Mouse (Mus musculus): Measurements from ENCODE around the gene Hist1h2ae.

DNA sequence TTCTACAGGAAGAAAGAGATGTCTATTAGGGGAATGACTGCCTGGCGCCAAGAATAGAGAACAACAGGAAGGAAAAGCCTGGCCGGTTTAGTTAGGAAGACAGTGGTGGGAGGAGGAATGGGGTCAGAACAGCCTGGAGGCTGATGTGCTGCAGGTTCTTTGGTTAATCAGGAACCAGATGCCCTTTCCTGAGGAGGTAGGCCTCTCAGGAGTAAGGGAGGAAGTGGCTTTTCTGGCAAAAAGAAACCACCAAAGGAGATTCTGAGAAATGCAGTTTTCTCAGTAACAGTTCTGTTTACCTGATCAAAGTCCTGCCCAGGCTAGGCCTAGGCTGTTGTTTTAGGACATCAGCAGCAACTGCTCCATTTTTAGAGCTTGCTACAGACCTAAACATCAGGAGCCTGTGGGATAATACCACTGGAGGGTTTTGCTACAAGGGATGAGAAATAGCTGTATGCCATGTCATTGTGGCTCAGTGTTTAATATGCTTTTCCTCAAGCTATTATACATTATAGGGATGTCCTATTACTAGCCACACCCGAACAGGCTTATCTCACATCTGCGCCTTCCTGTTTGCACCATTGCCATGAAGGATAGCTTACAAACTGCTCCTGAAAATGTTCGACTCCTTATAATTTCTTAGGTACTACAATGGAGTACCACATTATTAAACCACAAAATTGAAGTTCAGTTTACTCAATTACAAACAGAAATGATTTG is 22.2 kb upstream of the Hist1h2ae start:
- TF ChIP-seq CTCF (conservative IDR thresholded peaks at IDR 0.05; ENCODE audit: insufficient read depth, insufficient read length, low read depth, low read length) (no peak), POLR2A (IDR thresholded peaks at IDR 0.05; ENCODE audit: low read depth, low read length) (no peak)
